Mouse (Mus musculus) T-helper 2 cell (primary cell): ENCODE measurements at regions not wholly inside any gene's neighbourhood (a gene's known extent, or its start where the extent isn't known, plus 50 kb on each side); places are given as distances from the start of the nearest gene placed in this dataset.
"Not testable (repeated sequence)": the region's sequence is repeated elsewhere in the genome, so short reads cannot be mapped to it uniquely, and the experiment has no call there.

Source experiments
- in situ Hi-C: fragments of 300-600 bp; cut with MboI, MseI; formaldehyde crosslinking; loops from one replicate; pipeline ENCODE4 v1.15.1; 2025; ENCODE audit warnings: high pct_unique_total_duplicates

- in situ Hi-C loops = no loop called here
Measured at GRCm38 (mm10) chr6:107010785-107011184, 210.9 kb upstream of the Crbn start.

DNA sequence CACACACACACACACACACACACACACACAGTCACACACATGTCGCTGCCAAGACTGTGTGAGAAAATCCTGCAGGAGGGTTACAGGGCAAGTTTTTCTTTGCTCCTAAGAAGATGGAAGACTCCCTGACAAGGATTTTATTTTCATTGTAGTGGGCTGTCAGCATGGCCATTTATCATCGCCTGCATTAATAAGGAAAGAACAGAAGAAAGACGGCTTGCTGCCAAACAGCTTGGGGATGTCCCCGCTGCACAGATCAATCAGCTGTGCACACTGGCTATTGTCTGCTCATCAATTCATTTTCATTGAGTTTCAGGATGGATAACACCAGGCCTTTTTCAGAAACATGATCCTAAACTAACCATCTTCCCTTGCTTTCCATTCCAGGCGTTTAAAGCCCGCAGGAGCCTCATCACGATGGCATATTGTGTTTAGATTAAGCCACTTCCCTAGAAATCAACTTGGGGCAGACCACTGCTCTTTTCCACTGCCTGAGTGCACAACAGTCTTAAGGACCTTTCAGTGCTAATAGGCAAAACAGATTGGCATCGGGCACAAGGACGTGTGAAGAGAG, 213.1 kb upstream of the Crbn start:
- in situ Hi-C loops = no loop called here

- in situ Hi-C loops = no loop called here
Measured at GRCm38 (mm10) chr6:107019126-107019525, 219.2 kb upstream of the Crbn start.

GRCm38 (mm10) chr6:107045177-107045576, 245.3 kb upstream of the Crbn start:
- in situ Hi-C loops = no loop called here

- in situ Hi-C loops = no loop called here
Measured at GRCm38 (mm10) chr6:107051604-107052003, 251.7 kb upstream of the Crbn start.

GRCm38 (mm10) chr6:107052180-107052579, 252.3 kb upstream of the Crbn start:
- in situ Hi-C loops = no loop called here

- in situ Hi-C loops = no loop called here
Measured at GRCm38 (mm10) chr6:107059001-107059765, 259.3 kb upstream of the Crbn start.

- in situ Hi-C loops = no loop called here
Measured at GRCm38 (mm10) chr6:107062886-107063565, 263.1 kb upstream of the Crbn start.

- in situ Hi-C loops = no loop called here
Measured at GRCm38 (mm10) chr6:107070441-107070840, 270.6 kb upstream of the Crbn start.

DNA sequence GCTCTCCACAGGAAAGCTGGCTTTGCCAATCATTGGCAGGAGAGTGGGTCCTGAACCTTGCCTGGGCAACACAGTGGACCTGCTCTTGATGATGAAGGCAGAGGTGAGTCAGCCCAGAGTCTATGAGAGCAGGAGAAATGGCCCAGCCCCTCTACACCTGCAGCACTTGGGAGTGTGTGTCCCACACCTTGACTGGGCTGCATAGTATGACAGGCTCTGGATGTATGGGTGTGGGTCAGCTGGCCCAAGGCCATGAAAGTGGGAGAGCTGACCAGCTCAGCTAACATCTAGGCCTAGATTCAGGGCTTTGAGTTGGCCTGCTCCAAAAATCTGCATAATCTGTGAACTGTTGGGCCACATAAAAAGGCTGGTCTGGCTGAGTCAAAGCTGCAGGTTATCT, 292.7 kb upstream of the Crbn start:
- in situ Hi-C loops = no loop called here

GRCm38 (mm10) chr6:107128716-107129115, 328.8 kb upstream of the Crbn start:
- in situ Hi-C loops = no loop called here

DNA sequence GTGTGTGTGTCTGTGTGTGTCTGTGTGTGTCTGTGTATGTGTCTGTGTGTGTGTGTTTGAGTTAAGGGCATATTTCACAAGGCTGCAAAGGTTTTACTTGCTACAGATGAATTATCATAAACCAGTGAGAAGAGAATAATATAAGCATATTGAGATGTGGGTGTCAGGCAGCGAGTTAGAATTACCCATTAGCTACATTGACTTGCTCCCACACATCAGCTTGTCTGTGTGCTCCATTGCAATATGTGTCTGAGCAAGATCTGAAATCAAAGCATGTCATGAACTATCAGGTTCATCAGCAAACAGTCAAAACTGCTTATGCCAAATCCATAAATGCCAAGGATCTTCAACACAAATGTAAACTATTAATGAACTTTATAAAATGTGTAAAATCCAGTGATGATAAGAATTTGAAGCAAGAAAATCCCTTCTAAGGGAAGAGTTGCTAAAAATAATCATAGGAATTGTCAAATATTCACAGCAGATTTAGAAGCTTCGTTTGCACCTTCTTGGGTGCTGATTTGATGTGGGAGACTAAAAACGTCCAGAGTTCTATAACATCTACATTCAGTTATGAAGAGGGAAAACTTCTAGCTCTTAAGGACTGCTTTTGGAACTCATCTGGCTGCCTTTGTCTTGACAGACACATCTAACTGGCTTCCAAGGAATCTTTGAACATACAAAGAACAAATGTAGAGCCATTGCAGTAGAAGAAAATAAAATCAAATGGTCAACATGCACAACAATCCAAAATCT, 361.7 kb upstream of the Lrrn1 start:
- in situ Hi-C loops = loop anchor here (10.0 kb wide), 1 partner anchor 547 kb away; no protein-coding TSS in a partner anchor

- in situ Hi-C loops = no loop called here
Measured at GRCm38 (mm10) chr6:107218309-107218708, 311.3 kb upstream of the Lrrn1 start.

DNA sequence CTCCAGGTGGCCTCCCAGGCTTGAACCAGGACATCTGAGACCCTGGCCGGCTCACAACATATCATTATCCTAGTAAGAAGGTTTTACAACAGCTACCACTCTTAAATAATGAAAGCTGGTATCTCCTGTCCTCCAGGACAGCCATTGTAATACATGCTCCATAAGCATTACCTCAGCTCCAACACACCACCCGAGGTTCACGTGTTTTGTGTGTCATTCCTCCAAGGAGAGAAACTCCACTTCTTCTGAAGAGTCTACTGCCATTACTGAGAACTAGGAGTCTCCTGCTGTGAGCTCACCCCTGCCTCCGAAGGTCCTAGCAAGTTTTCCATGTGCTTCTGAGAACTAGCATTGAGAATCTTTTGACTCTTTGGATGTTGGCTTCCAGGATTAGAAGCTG, 310.8 kb upstream of the Lrrn1 start:
- in situ Hi-C loops = no loop called here

GRCm38 (mm10) chr6:107222602-107223001, 307.0 kb upstream of the Lrrn1 start:
- in situ Hi-C loops = no loop called here

DNA sequence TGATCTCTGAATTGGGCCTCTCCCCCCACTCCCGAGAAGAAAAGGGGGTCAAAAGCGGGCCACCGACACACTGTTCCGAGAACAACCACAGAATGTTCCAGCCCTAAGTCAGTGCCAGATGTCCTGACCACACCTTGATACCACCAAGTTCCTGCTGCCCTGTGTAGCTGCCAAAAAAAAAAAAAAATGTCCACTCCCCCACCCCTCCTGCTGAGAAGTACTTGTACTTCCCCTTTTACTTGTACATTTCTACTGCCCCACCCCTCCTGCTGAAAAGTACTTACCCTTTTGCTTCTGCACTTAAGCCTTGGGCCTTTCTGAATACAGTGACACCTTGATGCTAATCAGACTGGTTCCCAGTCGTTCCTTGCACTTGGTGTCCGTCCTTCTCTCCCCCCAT, 299.7 kb upstream of the Lrrn1 start:
- in situ Hi-C loops = not testable (repeated sequence)

- in situ Hi-C loops = no loop called here
Measured at GRCm38 (mm10) chr6:107237692-107238091, 291.9 kb upstream of the Lrrn1 start.

GRCm38 (mm10) chr6:107243981-107244380, 285.6 kb upstream of the Lrrn1 start:
- in situ Hi-C loops = no loop called here

- in situ Hi-C loops = no loop called here
Measured at GRCm38 (mm10) chr6:107280348-107280747, 249.2 kb upstream of the Lrrn1 start.

GRCm38 (mm10) chr6:107290850-107291249, 238.7 kb upstream of the Lrrn1 start:
- in situ Hi-C loops = no loop called here

DNA sequence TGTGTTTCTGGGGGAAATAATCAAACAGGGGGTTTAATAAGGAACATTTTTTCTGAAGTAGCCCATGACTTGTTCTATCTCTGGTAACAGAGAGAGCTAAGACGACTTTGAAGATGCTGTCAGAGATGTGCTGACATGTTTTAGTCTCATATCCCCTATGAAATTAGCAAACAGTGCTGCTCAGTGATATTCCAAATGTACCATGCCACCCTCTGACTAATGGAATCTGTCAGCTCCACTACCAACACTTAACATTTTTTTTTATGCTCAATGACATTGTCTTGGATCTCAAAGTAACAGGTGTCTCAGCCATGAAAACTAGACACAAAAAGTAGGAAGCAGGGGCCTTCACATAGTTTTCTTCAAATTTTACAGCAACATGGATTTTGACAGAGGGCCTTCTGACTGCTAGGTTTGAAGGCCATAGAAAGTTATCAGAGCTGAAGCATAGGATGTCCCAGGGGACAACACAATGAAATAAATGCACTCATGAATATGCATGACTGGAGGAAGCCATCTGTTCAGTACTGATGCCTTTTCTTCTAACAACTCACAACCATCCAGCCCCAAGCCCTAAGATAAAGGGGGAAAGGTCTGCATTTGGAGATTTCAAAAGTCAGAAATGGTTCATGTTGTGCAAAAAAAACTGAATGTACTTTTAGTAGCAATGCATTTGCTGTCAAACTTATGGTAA, 225.7 kb upstream of the Lrrn1 start:
- in situ Hi-C loops = no loop called here
